Mouse (Mus musculus) right cerebral cortex, postnatal 4 days (tissue): ENCODE measurements around the gene Ncoa3.

Experiments
- DNase-seq: peaks from one replicate; pipeline ENCODE4 v3.0.0-alpha.2; 2022

The Ncoa3 gene

DNA sequence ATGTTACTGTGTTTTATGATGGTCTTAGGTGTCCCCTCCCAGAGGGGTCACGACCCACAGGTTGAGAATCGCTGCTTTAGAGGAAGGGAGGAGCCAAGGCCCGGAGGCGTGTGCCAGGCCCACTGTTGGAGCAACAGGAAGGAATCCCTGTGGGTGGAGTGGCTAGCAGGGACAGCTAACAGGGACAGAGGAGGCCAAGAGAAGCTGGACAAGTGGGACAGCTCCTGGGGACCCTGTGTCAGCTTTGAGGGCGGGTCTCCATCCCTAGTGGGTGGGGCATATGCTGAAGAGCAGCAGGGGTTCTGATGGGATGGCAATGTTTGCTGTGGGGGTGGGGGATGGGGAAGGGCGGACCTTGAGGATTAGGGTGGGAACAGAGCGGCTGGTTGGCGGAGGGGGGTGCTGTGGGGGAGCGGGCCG is 119.4 kb downstream of the Ncoa3 start:
- DNase-seq, result no peak

GRCm38 (mm10) chr2:166112986-166113385 is 120.5 kb downstream of the Ncoa3 start:
- DNase-seq, result no peak

DNA sequence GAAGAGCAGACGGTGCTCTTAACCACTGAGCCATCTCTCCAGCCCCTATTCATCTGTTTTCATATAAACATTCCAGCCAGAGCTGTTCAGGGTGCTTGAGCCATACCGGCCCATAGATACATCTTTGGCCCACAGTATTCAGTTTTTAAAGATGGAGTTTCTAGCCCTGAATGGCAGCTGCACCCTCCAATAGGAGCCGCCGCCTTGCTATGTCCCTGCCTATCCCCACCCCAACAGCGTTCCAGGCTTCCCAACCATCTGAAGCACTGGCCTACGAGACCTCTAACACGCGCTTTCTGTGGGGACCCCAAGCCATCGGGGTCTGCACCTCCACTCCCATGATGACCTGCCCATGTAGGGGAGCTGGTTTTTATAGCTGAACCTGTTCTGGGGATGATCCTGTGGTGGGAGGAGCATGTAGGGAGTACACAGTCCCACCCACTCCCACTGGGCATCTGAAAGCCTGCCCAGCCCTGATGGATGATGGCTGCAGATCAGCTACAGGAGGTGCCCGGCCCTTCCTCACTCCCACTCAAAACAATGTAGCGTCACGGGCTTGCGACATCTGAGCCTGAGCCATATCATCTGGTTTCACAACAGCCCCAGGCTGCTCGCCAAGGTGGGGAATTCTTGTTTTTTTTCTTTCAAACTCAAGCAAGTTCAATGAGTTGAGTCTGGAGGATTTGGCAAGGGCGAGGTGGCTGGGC is 123.3 kb downstream of the Ncoa3 start:
- no peak for DNase-seq

DNA sequence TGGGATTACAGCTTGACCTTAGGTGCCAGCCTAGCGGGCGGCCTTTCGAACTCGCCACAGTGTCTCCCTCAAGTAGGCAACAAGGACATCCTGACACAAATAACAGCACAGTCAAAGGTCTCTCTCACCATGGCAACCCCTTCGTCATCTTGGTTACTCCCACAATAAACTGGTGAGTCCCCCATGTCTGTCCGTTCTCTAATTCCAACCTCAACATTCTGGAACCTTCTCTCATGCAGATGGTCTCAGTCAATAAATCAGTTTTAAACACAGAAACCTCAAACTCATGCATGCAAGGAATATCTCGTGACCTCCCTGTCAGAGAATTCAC is 123.8 kb downstream of the Ncoa3 start:
- DNase-seq, result no peak

DNA sequence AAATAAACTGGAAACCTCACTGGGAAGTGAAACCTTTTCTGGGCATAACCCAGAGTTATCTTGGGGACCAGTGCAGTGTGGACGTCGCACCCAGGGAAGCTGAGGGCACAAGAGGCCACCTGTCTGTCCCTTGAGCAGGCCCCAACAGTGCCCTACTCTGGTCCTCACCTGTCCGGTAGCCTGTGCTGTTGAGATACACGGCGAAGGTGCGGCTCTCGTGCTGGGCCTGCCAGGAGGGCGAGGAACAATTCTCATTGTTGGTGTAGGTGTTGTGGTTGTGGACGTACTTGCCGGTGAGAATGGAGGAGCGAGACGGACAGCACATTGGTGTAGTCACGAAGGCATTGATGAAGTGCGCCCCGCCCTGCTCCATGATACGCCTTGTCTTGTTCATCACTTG is 124.3 kb downstream of the Ncoa3 start:
- no peak for DNase-seq

GRCm38 (mm10) chr2:166119992-166120391 is 127.6 kb downstream of the Ncoa3 start:
- DNase-seq, result no peak

DNA sequence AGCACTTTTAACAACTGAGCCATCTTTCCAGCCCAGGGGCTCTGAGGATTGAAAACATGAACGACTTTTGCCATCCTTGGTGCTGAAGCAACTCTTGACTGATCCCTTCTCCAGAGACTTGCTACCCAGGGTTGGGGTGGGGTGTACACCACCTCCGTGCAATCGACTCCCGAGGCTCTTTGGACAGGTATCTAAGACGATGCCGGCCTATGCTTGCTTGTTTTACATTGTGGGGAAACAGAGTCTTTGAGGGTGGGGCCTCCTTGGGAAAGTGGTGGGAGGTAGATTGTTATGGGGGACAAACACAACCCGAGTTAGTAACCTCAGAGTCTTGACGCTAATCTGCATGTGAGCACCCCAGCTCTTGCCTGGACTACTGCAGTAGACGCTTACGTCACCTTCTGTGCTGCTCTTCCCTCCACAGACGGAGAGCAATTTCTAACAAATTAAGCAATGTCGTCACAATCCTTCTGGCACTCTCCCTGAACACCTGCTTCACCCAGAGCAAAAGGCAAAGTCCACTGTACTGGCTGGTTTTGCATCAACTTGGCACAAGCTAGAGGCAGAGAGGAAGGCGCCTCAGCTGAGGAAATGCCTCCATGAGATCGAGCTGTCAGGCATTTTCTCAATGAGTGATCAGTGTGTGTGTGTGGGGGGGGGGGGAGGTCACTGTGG is 129.4 kb downstream of the Ncoa3 start:
- DNase-seq, result no peak

DNA sequence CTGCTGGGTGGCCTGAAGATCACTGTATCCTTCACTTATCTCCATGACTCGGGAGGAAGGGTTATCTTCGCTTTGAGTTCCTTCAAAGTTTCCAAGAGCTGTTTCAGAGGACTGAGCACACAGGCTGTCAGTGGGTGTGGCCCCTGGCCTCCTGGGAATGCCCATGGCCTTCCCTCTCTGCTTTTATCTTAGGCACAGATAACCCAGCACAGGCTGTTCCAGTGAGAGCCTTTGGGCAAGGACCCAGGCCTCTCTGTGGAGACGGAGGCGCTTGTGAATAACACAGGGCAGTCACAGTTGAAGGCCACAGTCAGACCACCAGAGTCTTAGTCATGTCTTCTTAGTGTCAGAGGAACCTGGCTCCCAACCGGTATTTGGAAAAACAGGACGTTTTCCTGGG is 130.3 kb downstream of the Ncoa3 start:
- DNase-seq, result no peak
